Mouse (Mus musculus): Measurements from ENCODE around the gene Myh4. TPM values are rescaled to one million over a fixed set of nuclear protein-coding genes. Genes with fewer than 3 reads are reported as not detected.

Myh4 gene
- polyA plus RNA-seq, 1 experiment from 2014 or later, result 0.11 TPM

GRCm38 (mm10) chr11:67276601-67277174 lies 38.9 kb downstream of the Myh4 start, which contains the start of gene Myh8:
Myh8 (plus strand) TSS chr11:67277124.
- WGBS, result 76% methylated on average over 10 of the region's 10 CpGs
- H3K9me3 ChIP-seq (replicated peaks; ENCODE audit: control insufficient read depth, low read length, poor library complexity, severe bottlenecking), result no peaks in the 10 kb centered on the region
- H3K4me3 ChIP-seq (ENCODE audit: low read depth, low read length), result no peak within 1 kb of the TSS
- no peak for ATAC-seq
- no peak within 1 kb of the TSS for H3K9ac ChIP-seq (ENCODE audit: low read depth, low read length)
- no peaks in the 10 kb centered on the region for H3K36me3 ChIP-seq (ENCODE audit: control insufficient read depth, insufficient read depth, low read length)
- H3K4me2 ChIP-seq (ENCODE audit: low read length), result no peak within 1 kb of the TSS
- no peak within 1 kb of the TSS for H3K27ac ChIP-seq (ENCODE audit: low read length)
- no peaks in the 10 kb centered on the region for H3K27me3 ChIP-seq (ENCODE audit: control insufficient read depth, insufficient read depth, low read depth, low read length)
- no peaks in the 10 kb centered on the region for H3K4me1 ChIP-seq (ENCODE audit: control insufficient read depth, insufficient read depth, low read length)

- H3K9me3 ChIP-seq (replicated peaks; ENCODE audit: control insufficient read depth, low read length, poor library complexity, severe bottlenecking), result no peaks in the 10 kb centered on the region; the same call in 1 of the 2 replicates
- H3K4me1 ChIP-seq (ENCODE audit: control insufficient read depth, insufficient read depth, low read length), result no peaks in the 10 kb centered on the region
- no peak overlapping the region for H3K4me2 ChIP-seq (ENCODE audit: low read length)
- H3K36me3 ChIP-seq (ENCODE audit: control insufficient read depth, insufficient read depth, low read length), result no peaks in the 10 kb centered on the region
- no peak overlapping the region for H3K9ac ChIP-seq (ENCODE audit: low read depth, low read length)
- no peak for ATAC-seq
- H3K27ac ChIP-seq (ENCODE audit: low read length), result no peak overlapping the region
- no peaks in the 10 kb centered on the region for H3K27me3 ChIP-seq (ENCODE audit: control insufficient read depth, insufficient read depth, low read depth, low read length)
- H3K4me3 ChIP-seq (ENCODE audit: low read depth, low read length), result no peak overlapping the region
- WGBS, result 82% methylated on average over 1 of the region's 1 CpGs
Observed at GRCm38 (mm10) chr11:67293440-67293839, 55.6 kb downstream of the Myh4 start.

Other genes starting within 250 kb of the Myh4 start
- 0.47 and 0.89 TPM in 2 replicates for gene Tmem220, start 212.9 kb upstream of the Myh4 start, polyA plus RNA-seq (2015; fragmentation: Nextera tagmentation; extraction: Ambion mirVana)
- gene Adprm, start 185.4 kb upstream of the Myh4 start, polyA plus RNA-seq (2015; fragmentation: Nextera tagmentation; extraction: Ambion mirVana), result 28.2 and 32.7 TPM in 2 replicates
- 10.9 and 12.5 TPM in 2 replicates for gene Sco1, start 185.4 kb upstream of the Myh4 start, polyA plus RNA-seq (2015; fragmentation: Nextera tagmentation; extraction: Ambion mirVana)
- gene Myh3, start 159.7 kb upstream of the Myh4 start, polyA plus RNA-seq (2015; fragmentation: Nextera tagmentation; extraction: Ambion mirVana), result 0.14 and 0.22 TPM in 2 replicates
- 0.14 and 0.25 TPM in 2 replicates for gene Myh2, start 67.0 kb upstream of the Myh4 start, polyA plus RNA-seq (2015; fragmentation: Nextera tagmentation; extraction: Ambion mirVana)
- gene Myh1, start 38.0 kb upstream of the Myh4 start, polyA plus RNA-seq (2015; fragmentation: Nextera tagmentation; extraction: Ambion mirVana), result 0.06 and 0.24 TPM in 2 replicates
- 0.80 and 0.83 TPM in 2 replicates for gene Myh8, start 39.1 kb downstream of the Myh4 start, polyA plus RNA-seq (2015; fragmentation: Nextera tagmentation; extraction: Ambion mirVana)
- gene Myh13, start 83.6 kb downstream of the Myh4 start, polyA plus RNA-seq (2015; fragmentation: Nextera tagmentation; extraction: Ambion mirVana), result 0.14 and 0.29 TPM in 2 replicates
- 52.2 and 53.5 TPM in 2 replicates for gene Gas7, start 217.4 kb downstream of the Myh4 start, polyA plus RNA-seq (2015; fragmentation: Nextera tagmentation; extraction: Ambion mirVana)